Mouse (Mus musculus) ES-Bruce4 (cell line): ENCODE measurements around the gene Usp29.

Experiments
- CTCF ChIP-seq: IDR thresholded peaks from one replicate; pipeline ENCODE4 v1.8.1; 2011; ENCODE audit warnings: low read depth, low read length
- EP300 ChIP-seq: IDR thresholded peaks from 2 replicates; pipeline ENCODE4 v1.6.1; 2011; ENCODE audit warnings: low read depth, low read length; ENCODE audit not compliant: insufficient read depth

DNA sequence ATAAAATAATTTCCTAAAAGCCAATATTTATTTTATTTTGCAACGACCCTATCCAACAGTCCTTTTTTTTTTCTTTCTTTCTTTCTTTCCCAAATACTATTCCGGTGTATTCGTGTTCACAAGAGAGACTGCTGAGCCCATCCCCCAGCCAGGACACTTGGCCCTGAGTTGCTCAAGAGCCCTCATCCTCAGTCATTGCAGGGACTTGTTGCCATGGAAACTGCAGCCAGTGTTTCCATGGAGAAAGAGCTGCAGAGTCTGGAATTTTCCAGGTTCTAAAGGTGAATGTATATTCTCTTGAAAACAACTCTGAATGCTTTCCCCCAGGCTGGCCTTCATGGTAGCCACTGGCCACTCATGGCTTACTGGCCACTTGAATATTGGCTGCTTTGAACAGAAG, 80.2 kb downstream of the Usp29 start:
- TF ChIP-seq CTCF (no peak), EP300 (no peak)
